Mouse (Mus musculus) cerebellum, adult 18-20 months (tissue): ENCODE results near the gene Per2.

Experiments used
- DNase-seq, 2 experiments: peaks; one replicate each; pipeline ENCODE4 v3.0.0; 2021

Gene Per2

GRCm38 (mm10) chr1:91380453-91381090 is 78.6 kb downstream of the Per2 start:
- DNase-seq, result peak; percentile 70 to 76

DNA sequence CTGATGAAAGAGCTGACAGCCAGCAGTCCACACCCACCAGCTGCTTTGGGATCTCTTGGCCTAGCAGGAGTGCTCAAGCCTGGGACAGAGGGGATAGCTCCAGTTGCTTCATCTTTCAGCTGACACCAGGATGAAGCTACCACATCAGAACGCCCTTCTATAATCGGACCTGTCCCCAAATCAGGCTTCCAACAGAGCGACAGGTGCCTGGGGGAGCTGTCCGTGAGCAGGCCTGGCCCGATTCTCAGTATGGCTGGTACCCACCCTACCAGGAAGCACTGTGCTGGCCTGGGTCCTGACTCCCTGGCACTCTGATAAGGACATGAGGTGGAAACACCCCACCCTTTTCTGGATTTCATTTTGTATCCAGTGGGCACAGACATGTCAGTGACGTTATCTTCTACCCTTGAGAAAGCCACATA is 85.7 kb downstream of the Per2 start:
- DNase-seq, result no peak

DNA sequence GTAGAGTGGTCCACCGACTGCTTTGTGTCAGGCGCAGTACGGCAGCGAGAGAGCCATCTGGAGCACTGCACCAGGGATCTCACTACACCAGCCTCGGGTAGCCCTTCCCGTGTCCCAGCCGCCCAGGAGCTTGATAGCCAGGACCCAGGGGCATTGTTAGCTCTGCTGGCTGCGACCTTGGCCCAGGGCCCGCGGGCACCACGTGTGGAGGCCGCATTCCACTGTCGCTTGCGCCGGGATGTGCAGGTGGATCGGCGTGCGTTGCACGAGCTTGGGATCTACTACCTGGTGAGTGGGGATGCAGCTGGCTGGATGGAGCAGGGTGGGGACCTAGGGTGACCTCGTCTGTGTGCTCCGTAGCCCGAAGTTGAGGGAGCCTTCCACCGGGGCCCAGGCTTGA is 89.1 kb downstream of the Per2 start:
- DNase-seq, result no peak

- no peak for DNase-seq
Measured at GRCm38 (mm10) chr1:91369408-91369807, 89.7 kb downstream of the Per2 start.

- no peak for DNase-seq
Measured at GRCm38 (mm10) chr1:91367295-91367694, 91.8 kb downstream of the Per2 start.

- peak; percentile 28 to 48 for DNase-seq
Measured at GRCm38 (mm10) chr1:91366215-91367108, 92.7 kb downstream of the Per2 start, which contains the start of gene Erfe. Gene Erfe (plus strand): TSS chr1:91366430.
